Mouse (Mus musculus) megakaryocyte, adult 5-6 weeks (primary cell): Measurements from ENCODE around the gene Kdm8. TPM values are rescaled to one million over a fixed set of nuclear protein-coding genes. Genes with fewer than 3 reads are reported as not detected.

Source experiments
- ATAC-seq: 2 replicates; pipeline ENCODE4 v1.8.0; 2016; ENCODE audit warnings: mild to moderate bottlenecking, inconsistent platforms; ENCODE audit not compliant: poor library complexity, severe bottlenecking
- total RNA-seq, 2 experiments: library from RNA; stranded (forward) in 1 of 2; stranded (reverse) in 1 of 2; fragments of 153-499, 151-499 nt in 1 of 2; fragments of 221-1000, 200-1000 nt in 1 of 2; gene quantifications; 2 replicates each; pipeline versions ENCODE4 v1.2.3 to v1.2.4; 2015 to 2017

Gene Kdm8
- total RNA-seq, 2 experiments from 2014 or later: 2.0 to 2.8 TPM

GRCm38 (mm10) chr7:125499927-125500868, 55.7 kb downstream of the Kdm8 start:
- ATAC-seq: no peak

- no peak for ATAC-seq
Observed at GRCm38 (mm10) chr7:125500879-125501278, 56.4 kb downstream of the Kdm8 start.

GRCm38 (mm10) chr7:125503374-125504092, 59.1 kb downstream of the Kdm8 start:
- peak; percentile 87 for ATAC-seq

DNA sequence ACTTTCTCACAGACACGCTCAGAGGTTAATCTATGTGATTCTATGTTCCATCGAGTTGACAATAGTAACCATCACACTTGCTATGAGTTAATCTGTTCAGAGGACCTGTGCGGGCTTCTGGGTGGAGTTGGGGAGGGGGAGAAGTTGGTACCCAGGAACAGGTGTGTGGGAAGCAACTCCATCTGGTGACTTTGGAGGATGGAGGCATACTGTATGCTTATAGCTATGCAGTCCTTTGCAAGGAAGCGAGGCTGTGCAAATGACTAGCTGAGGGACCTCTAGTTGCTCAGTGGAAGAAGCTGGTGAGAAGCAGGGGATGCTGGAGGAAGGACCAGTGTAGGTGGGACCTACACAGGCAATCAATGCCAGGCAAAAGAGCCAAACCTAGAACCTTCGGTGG, 60.1 kb downstream of the Kdm8 start:
- no peak for ATAC-seq

DNA sequence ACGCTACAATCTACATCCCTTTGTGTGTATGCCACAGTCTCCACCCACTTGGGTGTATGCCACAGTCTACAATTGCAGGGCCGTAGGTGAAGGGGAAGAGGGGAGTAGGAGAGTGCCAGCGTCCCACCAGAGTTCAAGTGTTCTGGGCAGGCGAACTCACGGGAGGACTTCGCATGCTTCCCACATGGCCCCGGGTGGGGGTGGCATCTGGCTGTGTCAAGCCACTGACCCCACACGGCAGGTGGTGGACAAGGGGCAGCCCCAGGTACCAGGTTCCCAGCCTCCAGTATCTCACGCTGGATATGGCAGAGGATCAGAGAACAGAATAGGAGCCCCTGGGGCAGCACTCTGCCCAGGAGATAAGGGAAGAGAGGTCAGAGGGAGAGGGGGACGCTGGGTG, 61.1 kb downstream of the Kdm8 start:
- no peak for ATAC-seq

GRCm38 (mm10) chr7:125507279-125507678, 62.8 kb downstream of the Kdm8 start:
- ATAC-seq: no peak

- peak; percentile 80 for ATAC-seq
Observed at GRCm38 (mm10) chr7:125511432-125511831, 67.0 kb downstream of the Kdm8 start.

DNA sequence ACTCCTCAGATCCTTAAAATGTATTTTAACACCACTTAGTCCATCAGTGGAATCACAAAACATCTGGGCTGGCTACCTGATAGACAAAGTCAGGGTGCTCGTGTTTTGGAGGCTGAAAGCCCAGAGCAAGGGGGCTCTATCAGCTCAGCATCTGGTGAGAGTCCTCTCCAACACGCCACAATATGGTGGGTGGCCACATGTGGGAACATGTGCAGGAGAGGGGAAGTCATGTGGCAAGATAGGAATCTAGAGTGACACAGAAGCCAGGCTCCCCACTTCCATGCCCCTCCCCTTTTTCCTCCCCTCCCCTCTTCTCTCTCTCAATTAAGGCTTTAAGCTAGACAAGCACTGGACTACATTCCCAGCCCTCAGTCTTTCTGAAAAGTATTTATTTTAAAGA, 67.4 kb downstream of the Kdm8 start:
- peak; percentile 61 for ATAC-seq

Other genes starting within 250 kb of the Kdm8 start
- gene Nsmce1, start 46.9 kb downstream of the Kdm8 start, total RNA-seq (2015): 62.5 and 74.2 TPM in 2 replicates
- gene Nsmce1, start 46.9 kb downstream of the Kdm8 start, total RNA-seq (2017): 73.6 and 73.8 TPM in 2 replicates
- gene Il4ra, start 107.4 kb downstream of the Kdm8 start, total RNA-seq (2015): 11.9 and 15.9 TPM in 2 replicates
- gene Il4ra, start 107.4 kb downstream of the Kdm8 start, total RNA-seq (2017): 29.8 and 31.7 TPM in 2 replicates
- gene Il21r, start 158.8 kb downstream of the Kdm8 start, total RNA-seq (2015): 0.62 and 0.83 TPM in 2 replicates
- gene Il21r, start 158.8 kb downstream of the Kdm8 start, total RNA-seq (2017): 1.8 and 2.2 TPM in 2 replicates